Mouse (Mus musculus): ENCODE measurements around the gene Cplx1.

- no peak for TF ChIP-seq CTCF (IDR thresholded peaks at IDR 0.05; ENCODE audit: borderline replicate concordance, insufficient read depth, low read depth, low read length)
- TF ChIP-seq POLR2A (IDR thresholded peaks at IDR 0.05; ENCODE audit: borderline replicate concordance, insufficient read depth, low read length): no peak
Observed at GRCm38 (mm10) chr5:108518106-108518885, 31.5 kb downstream of the Cplx1 start.

Measured in cerebellum, adult 2 months (tissue).